Mouse (Mus musculus) limb, embryonic 12.5 days (tissue): ENCODE data around the gene Ifit1bl2. TPM values are rescaled to one million over a fixed set of nuclear protein-coding genes. Genes with fewer than 3 reads are reported as not detected.
"Not testable (repeated sequence)": the region's sequence is repeated elsewhere in the genome, so short reads cannot be mapped to it uniquely, and the experiment has no call there.

Source experiments
- ATAC-seq: fragments of 200-750 bp; cut with Nextera tagmentation; 2 replicates; pipeline ENCODE4 v1.8.0; 2017; ENCODE audit warnings: low read depth, moderate TSS enrichment; ENCODE audit not compliant: insufficient number of reproducible peaks, insufficient read depth, low FRiP score, low TSS enrichment
- H3K27ac ChIP-seq: fragments of 300-500 bp; sonication (generic); 2 replicates; pipeline ENCODE4 v1.5.1; 2016; ENCODE audit warnings: mild to moderate bottlenecking, moderate library complexity
- H3K27me3 ChIP-seq: fragments of 300-500 bp; sonication (generic); 2 replicates; pipeline ENCODE4 v1.6.1; 2016; ENCODE audit warnings: mild to moderate bottlenecking, moderate library complexity
- H3K36me3 ChIP-seq: fragments of 300-500 bp; sonication (generic); 2 replicates; pipeline ENCODE4 v1.6.1; 2016; ENCODE audit warnings: mild to moderate bottlenecking, moderate library complexity
- H3K4me1 ChIP-seq: fragments of 300-500 bp; sonication (generic); replicated peaks from 2 replicates; pipeline ENCODE4 v1.6.1; 2016
- H3K4me2 ChIP-seq: fragments of 300-500 bp; sonication (generic); 2 replicates; pipeline ENCODE4 v1.6.1; 2016; ENCODE audit warnings: mild to moderate bottlenecking, moderate library complexity
- H3K4me3 ChIP-seq: fragments of 300-500 bp; sonication (generic); replicated peaks from 2 replicates; pipeline ENCODE4 v1.5.1; 2016; ENCODE audit warnings: mild to moderate bottlenecking
- H3K9ac ChIP-seq: fragments of 300-500 bp; sonication (generic); replicated peaks from 2 replicates; pipeline ENCODE4 v1.6.1; 2016; ENCODE audit warnings: mild to moderate bottlenecking, moderate library complexity
- H3K9me3 ChIP-seq: fragments of 300-500 bp; sonication (generic); 2 replicates; pipeline ENCODE4 v1.6.1; 2016; ENCODE audit warnings: mild to moderate bottlenecking, moderate library complexity
- WGBS: fragments of 180-500 bp; shearing (Covaris S2); methylation state at CpG from one replicate; pipeline ENCODE4 v1.1.7; 2016; 5-methylcytosine and 5-hydroxymethylcytosine counted together
- polyA plus RNA-seq: library from polyadenylated mRNA; unstranded; fragments of >200 nt; fragmentation: Nextera tagmentation; extraction: Ambion mirVana; gene quantifications from 2 replicates; pipeline ENCODE4 v1.2.1, GENCODE M21; 2016

Gene Ifit1bl2
- polyA plus RNA-seq, 1 experiment from 2014 or later = 0.18 TPM

DNA sequence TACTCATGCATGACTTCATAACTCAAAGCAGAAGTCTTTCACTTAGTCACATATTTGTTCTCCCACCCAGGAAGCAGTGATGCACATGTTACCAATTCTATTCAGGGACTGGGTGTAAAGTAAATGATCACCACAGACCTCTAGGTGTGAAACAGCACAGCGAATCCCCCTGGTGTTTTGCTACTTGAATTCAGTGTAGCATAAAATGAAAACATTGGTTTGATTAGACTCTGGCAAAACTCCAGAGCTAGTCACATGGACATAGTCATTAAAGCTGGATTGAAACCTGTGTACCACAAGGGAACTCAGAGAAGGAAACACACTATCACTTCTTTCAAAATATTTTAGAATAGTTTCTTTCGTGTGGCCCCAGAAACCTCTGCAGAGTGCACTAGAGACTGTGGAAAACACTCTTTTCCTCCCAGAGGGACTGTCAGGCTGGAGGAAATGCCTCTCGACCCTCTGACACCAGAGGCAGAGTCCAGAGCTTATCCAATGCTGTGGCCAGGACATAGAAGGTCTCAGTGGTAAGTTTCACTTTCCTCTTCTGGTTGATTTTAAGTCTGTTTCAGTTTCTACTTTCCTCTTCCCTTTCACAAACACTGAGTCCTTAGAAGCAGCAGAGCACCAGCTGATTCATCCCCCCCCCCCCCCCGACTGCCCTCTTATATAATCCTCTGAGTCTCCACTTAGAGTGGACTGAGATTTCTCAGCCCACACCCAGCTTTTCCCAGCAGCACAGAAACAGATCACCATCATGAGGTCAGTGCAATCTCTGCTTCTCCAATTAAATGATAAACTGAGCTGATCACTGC, 33.1 kb downstream of the Ifit1bl2 start, which contains the start of gene Ifit3b:
TSS of gene Ifit3b (plus strand) at position 734 of the 815 bp plus-strand sequence.
- ATAC-seq = peak; percentile 74
- H3K9ac ChIP-seq, H3K27me3 ChIP-seq, H3K36me3 ChIP-seq, H3K4me3 ChIP-seq, H3K9me3 ChIP-seq, H3K4me1 ChIP-seq: not testable (repeated sequence)
- Histone ChIP-seq H3K4me2 (peak within 1 kb of the TSS; percentile 32; the same call in 1 of the 2 replicates), H3K27ac (peak within 1 kb of the TSS; percentile 50; the same call in 1 of the 2 replicates)
- WGBS = 49% methylated on average over 4 of the region's 4 CpGs

DNA sequence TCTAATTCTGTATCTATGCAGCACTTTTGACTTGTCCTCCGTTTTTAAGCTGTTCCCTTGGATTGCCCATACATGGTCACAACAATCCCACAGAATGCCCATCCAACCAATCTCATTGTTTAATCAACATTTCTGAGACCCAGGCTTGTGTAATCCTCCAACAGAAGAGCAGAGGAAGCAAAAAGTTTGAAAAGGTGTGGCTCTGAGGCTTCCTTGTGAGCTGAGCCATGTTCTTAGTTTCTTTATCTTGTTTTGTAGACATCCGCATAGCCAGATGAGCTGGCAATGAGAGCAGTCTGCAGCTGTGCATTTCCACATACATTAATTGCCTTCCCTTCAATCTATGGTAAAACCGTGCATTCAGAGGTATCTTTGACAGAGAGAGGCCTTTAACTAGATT, 35.1 kb downstream of the Ifit1bl2 start:
- Histone ChIP-seq H3K27ac (no peak overlapping the region), H3K27me3 (no peaks in the 10 kb centered on the region), H3K9me3 (no peaks in the 10 kb centered on the region), H3K36me3 (no peaks in the 10 kb centered on the region), H3K4me1 (peaks cover 6% of the 10 kb centered on the region; the same call in 1 of the 2 replicates), H3K4me2 (no peak overlapping the region), H3K4me3 (no peak overlapping the region), H3K9ac (no peak overlapping the region)
- WGBS = 87% methylated on average over 3 of the region's 3 CpGs
- no peak for ATAC-seq

DNA sequence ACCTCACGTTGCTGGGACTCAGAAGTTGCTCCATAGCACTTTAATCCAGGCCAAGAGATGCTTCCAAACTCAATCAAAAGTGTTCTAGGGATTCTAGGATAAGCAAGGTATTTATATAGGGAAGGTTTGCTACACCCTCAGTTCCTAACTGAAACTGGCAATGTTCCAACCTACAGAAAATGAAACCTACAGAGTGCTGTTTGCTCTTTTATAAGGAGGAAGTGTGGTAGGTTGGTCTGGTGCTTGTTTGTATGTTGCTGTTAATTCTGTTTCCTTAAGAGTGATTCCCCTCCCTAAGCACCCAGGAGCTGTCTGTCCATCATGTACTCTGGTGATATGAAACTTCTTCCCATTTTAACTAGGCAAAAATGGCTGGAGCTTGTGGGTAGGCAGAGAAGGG, 38.7 kb downstream of the Ifit1bl2 start, which contains the start of gene Ifit1bl1:
TSS of gene Ifit1bl1 (minus strand) at position 69 of the 400 bp plus-strand sequence.
- not testable (repeated sequence) for H3K4me1 ChIP-seq, H3K27ac ChIP-seq, H3K27me3 ChIP-seq, H3K9me3 ChIP-seq, H3K4me3 ChIP-seq, H3K9ac ChIP-seq, ATAC-seq, H3K36me3 ChIP-seq, H3K4me2 ChIP-seq
- WGBS = 48% methylated on average over 1 of the region's 1 CpGs

DNA sequence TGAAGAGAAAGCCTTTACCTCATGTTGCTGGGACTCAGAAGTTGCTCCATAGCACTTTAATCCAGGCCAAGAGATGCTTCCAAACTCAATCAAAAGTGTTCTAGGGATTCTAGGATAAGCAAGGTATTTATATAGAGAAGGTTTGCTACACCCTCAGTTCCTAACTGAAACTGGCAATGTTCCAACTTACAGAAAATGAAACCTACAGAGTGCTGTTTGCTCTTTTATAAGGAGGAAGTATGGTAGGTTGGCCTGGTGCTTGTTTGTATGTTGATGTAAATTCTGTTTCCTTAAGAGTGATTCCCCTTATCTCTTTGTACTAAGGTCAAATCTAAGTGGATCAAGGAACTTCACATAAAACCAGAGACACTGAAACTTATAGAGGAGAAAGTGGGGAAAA, 41.3 kb downstream of the Ifit1bl2 start:
- H3K4me3 ChIP-seq, H3K9me3 ChIP-seq, H3K27me3 ChIP-seq, H3K27ac ChIP-seq, H3K9ac ChIP-seq, H3K4me2 ChIP-seq, ATAC-seq, H3K4me1 ChIP-seq, H3K36me3 ChIP-seq: not testable (repeated sequence)

DNA sequence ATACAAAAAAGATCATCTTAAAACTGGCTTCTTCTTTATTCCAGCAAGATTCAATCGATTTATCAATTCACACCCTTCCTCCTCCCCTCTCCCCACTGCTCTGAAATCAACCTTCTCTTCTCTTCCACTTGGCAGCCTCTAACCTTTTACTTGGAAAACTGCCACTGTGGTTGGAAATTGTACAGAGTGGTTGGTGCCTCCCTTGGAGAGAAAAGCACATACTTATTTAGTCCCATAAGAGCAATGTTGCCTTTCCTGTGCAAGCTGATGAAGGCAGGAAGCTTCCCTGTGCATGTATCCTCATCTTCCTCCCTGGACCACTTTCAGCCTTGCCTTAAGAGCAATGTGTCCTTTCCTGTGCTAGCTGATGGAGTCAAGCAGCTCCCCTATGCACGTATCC, 42.2 kb downstream of the Ifit1bl2 start:
- Histone ChIP-seq H3K36me3 (no peaks in the 10 kb centered on the region), H3K27me3 (no peaks in the 10 kb centered on the region), H3K27ac (no peak overlapping the region), H3K4me1 (no peaks in the 10 kb centered on the region), H3K9ac (no peak overlapping the region), H3K4me2 (no peak overlapping the region), H3K9me3 (no peaks in the 10 kb centered on the region), H3K4me3 (no peak overlapping the region)
- 80% methylated on average over 2 of the region's 2 CpGs for WGBS
- no peak for ATAC-seq

DNA sequence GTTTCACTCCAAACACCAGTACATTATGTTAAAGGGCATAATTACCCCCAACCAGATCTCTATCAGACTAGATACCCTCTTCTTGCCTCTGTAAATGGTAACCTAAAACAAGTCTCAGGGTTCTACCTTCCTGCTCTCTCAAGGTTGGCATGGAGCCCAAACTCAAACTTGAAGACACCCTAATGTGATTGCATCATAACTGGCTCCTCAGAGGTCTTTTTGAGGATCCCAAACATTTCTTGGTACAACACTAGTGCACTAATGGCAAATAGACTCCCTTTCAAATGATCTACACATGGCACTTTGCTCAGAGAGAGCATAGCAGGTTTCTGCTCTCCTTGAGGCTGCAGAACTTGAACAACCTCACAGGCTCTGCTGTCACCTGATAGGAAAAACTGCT, 43.7 kb downstream of the Ifit1bl2 start:
- no peaks in the 10 kb centered on the region for H3K36me3 ChIP-seq
- H3K4me2 ChIP-seq = no peak overlapping the region
- no peak overlapping the region for H3K4me3 ChIP-seq
- ATAC-seq = no peak
- no peaks in the 10 kb centered on the region for H3K9me3 ChIP-seq
- H3K27ac ChIP-seq = no peak overlapping the region
- H3K4me1 ChIP-seq = no peaks in the 10 kb centered on the region
- no peaks in the 10 kb centered on the region for H3K27me3 ChIP-seq
- H3K9ac ChIP-seq = no peak overlapping the region

DNA sequence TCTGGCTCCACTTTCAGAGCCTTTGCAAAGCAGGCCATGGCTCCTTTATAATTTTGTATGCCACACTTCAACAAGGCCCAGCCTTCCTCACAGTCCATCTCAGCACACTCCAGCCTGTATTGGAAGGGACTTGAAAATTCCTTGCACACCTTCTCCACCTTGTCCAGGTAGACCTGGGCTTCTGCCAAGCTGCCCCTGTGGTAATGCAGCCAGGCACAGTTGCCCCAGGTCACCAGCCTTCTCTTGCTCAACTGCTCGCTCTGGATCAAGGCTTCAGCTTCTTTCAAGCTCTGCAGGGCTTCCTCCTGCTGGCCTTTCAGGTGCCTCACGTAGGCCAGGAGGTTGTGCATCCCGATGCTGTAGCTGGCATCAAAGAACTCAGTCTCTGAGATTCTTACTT, 46.0 kb downstream of the Ifit1bl2 start:
- not testable (repeated sequence) for ATAC-seq, H3K27ac ChIP-seq, H3K4me2 ChIP-seq, H3K4me1 ChIP-seq, H3K4me3 ChIP-seq, H3K9me3 ChIP-seq, H3K27me3 ChIP-seq, H3K36me3 ChIP-seq, H3K9ac ChIP-seq
- 77% methylated on average over 3 of the region's 3 CpGs for WGBS

DNA sequence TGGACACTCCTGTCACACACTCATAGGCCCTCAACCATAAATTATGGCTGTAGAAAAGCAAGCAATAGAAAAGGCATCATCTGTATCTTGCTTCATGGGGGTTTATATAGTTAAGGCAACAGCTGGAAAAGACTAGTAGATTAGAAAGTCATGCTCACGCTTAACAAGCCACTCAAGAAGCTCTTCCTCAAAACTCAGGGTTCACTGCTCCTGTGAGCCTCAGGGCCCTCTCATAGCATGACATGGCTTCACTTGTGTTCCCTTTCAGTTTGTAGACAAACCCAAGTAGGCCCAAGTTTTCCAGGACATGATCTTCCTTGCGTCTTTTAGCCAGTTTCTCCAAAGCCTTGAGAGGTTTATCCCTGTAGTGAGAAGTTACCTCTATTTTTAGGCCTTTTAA, 47.1 kb downstream of the Ifit1bl2 start:
- H3K27me3 ChIP-seq = no peaks in the 10 kb centered on the region
- no peak overlapping the region for H3K4me2 ChIP-seq
- no peaks in the 10 kb centered on the region for H3K9me3 ChIP-seq
- H3K36me3 ChIP-seq = no peaks in the 10 kb centered on the region
- H3K27ac ChIP-seq = no peak overlapping the region
- H3K4me1 ChIP-seq = no peaks in the 10 kb centered on the region
- H3K9ac ChIP-seq = no peak overlapping the region
- WGBS = 90% methylated on average over 2 of the region's 2 CpGs
- no peak for ATAC-seq
- H3K4me3 ChIP-seq = no peak overlapping the region

DNA sequence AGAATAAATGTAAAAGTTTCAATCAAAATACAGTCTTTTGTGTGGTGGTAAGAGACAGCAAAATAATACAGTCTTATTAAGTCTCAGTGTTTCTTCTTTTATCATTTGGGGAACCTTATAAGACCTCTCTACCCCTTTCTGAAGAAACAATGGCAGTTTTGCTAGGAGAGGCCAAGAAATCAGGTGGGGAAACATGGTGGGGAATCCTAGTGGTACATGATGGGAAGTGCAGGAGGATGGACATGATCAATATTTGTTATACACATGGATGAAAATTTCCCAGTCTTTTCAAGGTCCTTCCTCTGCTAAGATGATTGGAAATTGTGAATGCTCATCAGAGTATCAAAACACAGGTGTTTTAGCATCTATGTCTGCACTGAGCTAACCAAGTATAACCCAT, 51.6 kb downstream of the Ifit1bl2 start:
- Histone ChIP-seq H3K9me3 (no peaks in the 10 kb centered on the region), H3K36me3 (no peaks in the 10 kb centered on the region), H3K4me3 (no peak overlapping the region), H3K27me3 (no peaks in the 10 kb centered on the region), H3K4me2 (no peak overlapping the region), H3K4me1 (no peaks in the 10 kb centered on the region), H3K27ac (no peak overlapping the region), H3K9ac (no peak overlapping the region)
- no peak for ATAC-seq

DNA sequence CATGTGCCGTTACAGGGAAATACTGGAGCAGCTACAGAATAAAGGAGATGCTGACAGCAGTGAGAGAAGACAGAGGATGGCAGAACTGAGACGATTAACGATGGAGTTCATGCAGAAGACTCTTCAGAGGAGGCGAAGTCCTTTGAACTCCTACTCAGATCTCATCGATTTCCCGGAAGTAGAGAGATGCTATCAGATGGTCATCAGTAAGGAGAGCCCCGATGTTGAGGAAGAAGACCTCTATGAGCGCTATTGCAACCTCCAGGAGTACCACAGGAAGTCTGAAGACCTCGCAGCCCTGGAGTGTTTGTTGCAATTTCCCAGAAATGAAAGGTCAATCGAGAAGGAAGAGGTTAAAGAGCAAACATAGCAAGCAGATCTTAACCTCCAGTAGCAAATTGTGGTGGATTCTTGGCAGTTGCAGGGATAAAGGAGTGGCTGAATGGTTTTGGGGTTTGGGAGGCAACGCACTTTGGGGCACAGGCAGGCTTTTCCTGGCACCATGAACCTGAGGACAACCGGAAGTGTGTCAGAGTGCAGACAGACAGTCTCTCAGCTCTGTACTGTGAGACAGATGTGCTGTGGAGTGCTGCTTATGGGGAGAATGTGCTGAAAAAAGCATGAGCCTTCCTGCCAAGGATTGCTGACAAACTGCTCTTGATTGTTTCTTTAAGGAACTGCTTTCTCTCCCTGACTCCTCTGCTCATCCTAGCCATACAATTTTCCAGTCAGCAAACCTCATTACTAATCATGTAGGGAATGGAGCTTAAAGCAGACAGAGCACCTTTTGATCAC, 52.4 kb downstream of the Ifit1bl2 start:
- not testable (repeated sequence) for H3K27ac ChIP-seq, ATAC-seq, H3K27me3 ChIP-seq, H3K9me3 ChIP-seq, H3K4me2 ChIP-seq, H3K4me1 ChIP-seq, H3K4me3 ChIP-seq, H3K36me3 ChIP-seq, H3K9ac ChIP-seq
- 83% methylated on average over 7 of the region's 12 CpGs for WGBS

DNA sequence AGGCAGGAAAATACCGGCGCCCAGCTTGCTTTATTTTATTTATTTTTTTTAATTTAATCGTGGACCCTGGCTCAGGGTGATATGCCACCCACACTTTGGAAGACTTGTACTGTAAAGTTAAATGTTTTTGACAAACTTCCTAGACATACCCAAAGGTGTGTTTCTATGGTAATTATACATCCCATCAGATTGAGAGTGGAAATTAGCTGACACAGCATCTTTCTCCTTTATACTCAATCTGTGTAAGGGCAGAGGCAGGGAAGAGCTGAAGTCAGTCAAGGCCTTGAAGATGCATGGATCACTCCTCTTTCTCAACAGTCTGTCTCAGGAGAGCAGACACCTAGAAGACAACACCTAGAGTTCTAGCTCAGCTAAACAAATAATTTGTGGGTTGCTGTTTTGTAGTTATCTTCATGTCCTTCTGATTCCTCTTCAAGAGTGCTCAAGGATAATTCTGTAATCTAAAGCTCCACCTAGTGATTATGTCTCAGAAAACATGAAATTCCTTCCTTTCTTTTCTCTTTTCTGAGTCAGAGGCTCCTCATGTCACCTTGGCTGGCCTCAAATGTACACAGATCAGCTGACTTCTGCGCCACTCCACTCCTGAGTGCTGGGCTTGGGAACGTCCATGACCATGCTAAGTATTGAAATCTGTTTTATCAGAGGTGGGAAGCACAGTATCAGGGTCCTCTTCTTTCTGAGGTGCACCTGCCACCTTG, 54.6 kb downstream of the Ifit1bl2 start:
- H3K9me3 ChIP-seq, H3K27me3 ChIP-seq, ATAC-seq, H3K27ac ChIP-seq, H3K4me2 ChIP-seq, H3K36me3 ChIP-seq, H3K4me1 ChIP-seq, H3K9ac ChIP-seq, H3K4me3 ChIP-seq: not testable (repeated sequence)
- 70% methylated on average over 5 of the region's 5 CpGs for WGBS
